Mouse (Mus musculus) cerebellum, adult 2 months (tissue): ENCODE results near the gene Tlk2. TPM values are rescaled to one million over a fixed set of nuclear protein-coding genes. Genes with fewer than 3 reads are reported as not detected.

Experiments used
- DNase-seq, 2 experiments: peaks; one replicate each; pipeline ENCODE4 v3.0.0; 2021
- H3K27ac ChIP-seq: fragments of 200-500 bp; 2 replicates; pipeline ENCODE4 v1.5.1; 2012; ENCODE audit warnings: low read length, control low read depth, inconsistent platforms; ENCODE audit not compliant: insufficient read depth
- H3K27me3 ChIP-seq: fragments of 200-500 bp; 2 replicates; pipeline ENCODE4 v1.6.1; 2012; ENCODE audit warnings: inconsistent platforms, mild to moderate bottlenecking, low read length, moderate library complexity; ENCODE audit not compliant: control insufficient read depth, insufficient read depth
- H3K4me1 ChIP-seq: fragments of 200-500 bp; 2 replicates; pipeline ENCODE4 v1.6.1; 2011; ENCODE audit warnings: low read length; ENCODE audit not compliant: control insufficient read depth, insufficient read depth
- H3K4me3 ChIP-seq: fragments of 200-500 bp; replicated peaks from 2 replicates; pipeline ENCODE3; 2011; ENCODE audit warnings: mild to moderate bottlenecking, low read depth, low read length, control low read depth; ENCODE audit not compliant: insufficient read depth
- CTCF ChIP-seq: fragments of 200-500 bp; IDR thresholded peaks from 2 replicates; pipeline ENCODE4 v1.5.1; 2011; ENCODE audit warnings: low read depth, mild to moderate bottlenecking, control low read depth, low read length, moderate library complexity, borderline replicate concordance; ENCODE audit not compliant: insufficient read depth
- POLR2A ChIP-seq: fragments of 200-500 bp; IDR thresholded peaks from 2 replicates; pipeline ENCODE4 v1.6.1; 2011; ENCODE audit warnings: low read length, control low read depth, borderline replicate concordance; ENCODE audit not compliant: insufficient read depth
- WGBS: fragments of 180-500 bp; shearing (Covaris S2); methylation state at CpG from one replicate; pipeline ENCODE4 v1.1.7; 2018; 5-methylcytosine and 5-hydroxymethylcytosine counted together
- polyA plus RNA-seq: library from polyadenylated mRNA; depleted of rRNA; stranded (reverse); fragments of >200 nt; gene quantifications from 2 replicates; pipeline ENCODE4 v1.2.3, GENCODE M21; 2012

Tlk2 gene
- polyA plus RNA-seq, 1 experiment, result 44.6 TPM

DNA sequence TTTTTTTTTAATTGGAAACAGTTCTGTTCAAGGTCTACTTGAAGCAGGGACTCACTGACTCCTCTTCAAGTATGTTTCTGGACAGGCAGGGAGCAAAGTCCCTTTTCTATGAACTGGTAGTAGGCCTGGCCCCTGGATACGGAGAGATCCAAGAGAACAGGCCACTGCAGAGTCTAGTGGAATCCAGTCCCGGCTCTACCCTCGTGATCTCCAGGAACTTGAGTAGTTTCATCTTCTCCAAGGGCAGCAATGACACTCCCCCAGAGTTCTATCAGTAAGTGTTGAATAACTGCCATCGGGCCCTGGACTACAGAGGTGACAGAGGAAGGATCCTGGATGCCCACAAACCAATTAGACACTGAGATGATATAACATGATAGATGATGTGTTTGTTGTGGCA lies 22.7 kb upstream of the Tlk2 start:
- no peak overlapping the region for H3K4me3 ChIP-seq
- WGBS, result 83% methylated on average over 4 of the region's 4 CpGs
- H3K27me3 ChIP-seq, result no peaks in the 10 kb centered on the region
- no peaks in the 10 kb centered on the region for H3K4me1 ChIP-seq
- no peak overlapping the region for H3K27ac ChIP-seq
- TF ChIP-seq POLR2A (no peak), CTCF (no peak)
- no peak for DNase-seq

DNA sequence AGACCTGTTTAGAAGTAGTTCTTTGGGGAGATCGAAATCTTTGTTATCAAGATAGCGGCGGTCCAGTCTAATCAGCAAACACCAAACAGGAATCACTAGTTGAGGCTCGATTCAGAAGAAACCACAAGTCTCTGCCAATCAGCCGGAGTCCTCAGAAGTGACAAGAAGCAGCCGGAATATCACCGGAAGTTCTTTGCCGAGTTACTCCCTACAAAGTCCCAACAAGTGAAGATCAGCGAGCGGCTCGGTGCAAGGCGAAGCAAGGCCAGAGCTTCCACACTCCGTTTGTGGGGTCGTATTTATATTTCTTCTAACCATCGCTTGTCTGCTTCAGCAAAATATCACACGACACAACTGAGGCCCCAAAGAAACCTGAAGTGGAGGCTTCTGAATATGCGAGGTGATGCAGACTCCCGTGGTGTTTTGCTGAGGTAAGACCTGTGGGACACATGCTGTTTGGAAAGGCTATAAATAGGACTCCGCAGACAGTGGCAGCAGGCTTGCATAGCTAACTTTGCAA lies 21.8 kb upstream of the Tlk2 start:
- Histone ChIP-seq H3K4me1 (no peaks in the 10 kb centered on the region), H3K27ac (no peak overlapping the region), H3K27me3 (no peaks in the 10 kb centered on the region), H3K4me3 (no peak overlapping the region)
- 84% methylated on average over 19 of the region's 19 CpGs for WGBS
- no peak for DNase-seq
- TF ChIP-seq POLR2A (no peak), CTCF (no peak)

DNA sequence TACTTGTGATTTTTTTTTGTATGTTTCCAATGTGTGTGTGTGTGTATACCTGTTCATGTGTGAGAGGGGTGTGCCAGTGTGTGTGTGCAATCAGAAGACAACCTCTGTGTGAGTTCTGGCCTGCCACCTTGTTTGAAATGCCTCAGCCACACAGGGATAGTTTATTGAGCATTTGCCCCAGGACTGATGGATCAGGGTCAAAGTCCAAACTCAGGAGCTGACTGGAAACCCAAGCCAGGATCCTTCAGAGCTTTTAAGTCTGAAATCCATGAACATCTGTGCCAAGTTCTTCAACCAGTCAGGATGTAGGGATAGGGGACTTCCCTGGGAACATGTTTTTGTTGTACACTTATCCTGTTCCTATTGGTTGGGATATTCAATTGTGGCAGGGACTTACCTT lies 20.6 kb upstream of the Tlk2 start:
- no peak for TF ChIP-seq POLR2A
- TF ChIP-seq CTCF, result no peak
- Histone ChIP-seq H3K27me3 (no peaks in the 10 kb centered on the region), H3K4me1 (no peaks in the 10 kb centered on the region), H3K4me3 (no peak overlapping the region), H3K27ac (no peak overlapping the region)
- DNase-seq, result no peak

DNA sequence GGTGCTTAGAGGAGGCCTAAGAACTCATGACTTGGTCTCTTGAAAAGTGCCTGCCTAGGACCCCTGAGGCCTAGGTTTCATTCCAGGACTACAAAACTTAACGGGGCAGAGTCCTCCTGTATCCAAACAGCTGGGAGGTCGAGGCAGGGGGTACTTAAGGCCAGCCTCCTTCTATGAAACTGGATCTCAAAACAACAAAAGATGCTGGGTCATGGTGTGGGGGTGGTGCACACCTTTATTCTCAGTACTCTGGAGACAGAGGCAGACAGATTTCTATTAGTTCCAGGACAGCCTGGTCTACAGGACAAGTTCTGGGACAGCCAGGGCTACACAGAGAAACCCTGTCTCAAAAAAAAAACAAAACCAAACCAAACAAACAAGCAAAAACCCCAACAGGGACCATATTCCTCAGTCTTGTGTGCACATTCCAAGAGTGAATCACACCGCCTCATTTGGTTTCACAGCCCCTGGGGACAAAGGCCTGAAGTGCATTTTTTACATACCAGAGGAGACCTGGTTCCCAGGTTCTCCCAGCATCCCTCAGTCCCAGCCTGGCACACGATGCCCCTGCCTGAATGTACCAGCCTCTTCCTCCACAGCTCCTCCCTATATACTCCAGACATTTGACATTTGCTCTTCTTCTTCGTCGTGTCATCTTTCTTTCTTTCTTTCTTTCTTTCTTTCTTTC lies 18.8 kb upstream of the Tlk2 start:
- Histone ChIP-seq H3K4me3 (no peak overlapping the region), H3K4me1 (no peaks in the 10 kb centered on the region), H3K27ac (no peak overlapping the region), H3K27me3 (no peaks in the 10 kb centered on the region)
- 57% methylated on average over 6 of the region's 6 CpGs for WGBS
- no peak for TF ChIP-seq CTCF
- no peak for TF ChIP-seq POLR2A
- DNase-seq, result no peak

DNA sequence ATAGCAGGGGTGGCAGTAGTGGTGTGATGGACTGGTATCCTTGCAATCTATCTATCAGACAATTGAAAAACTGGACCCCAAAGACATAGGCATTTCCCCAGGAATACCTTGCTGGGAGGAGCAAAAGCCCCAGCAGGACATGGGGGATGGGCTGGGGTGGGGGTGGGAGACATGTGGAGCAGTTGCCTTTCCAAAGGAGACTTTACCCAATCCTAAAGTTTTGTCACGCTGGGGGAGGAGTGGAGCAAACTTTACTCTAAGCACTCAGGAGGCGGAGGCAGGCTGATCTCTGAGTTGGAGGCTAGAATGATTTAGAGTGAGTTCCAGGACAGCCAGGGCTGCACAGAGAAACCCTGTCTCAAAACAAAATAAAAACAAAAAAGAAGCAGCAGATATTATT lies 17.2 kb upstream of the Tlk2 start:
- TF ChIP-seq POLR2A, result no peak
- TF ChIP-seq CTCF, result no peak
- WGBS, result 93% methylated on average over 2 of the region's 2 CpGs
- no peak overlapping the region for H3K4me3 ChIP-seq
- H3K27ac ChIP-seq, result no peak overlapping the region
- no peaks in the 10 kb centered on the region for H3K27me3 ChIP-seq
- no peak for DNase-seq
- H3K4me1 ChIP-seq, result no peaks in the 10 kb centered on the region

DNA sequence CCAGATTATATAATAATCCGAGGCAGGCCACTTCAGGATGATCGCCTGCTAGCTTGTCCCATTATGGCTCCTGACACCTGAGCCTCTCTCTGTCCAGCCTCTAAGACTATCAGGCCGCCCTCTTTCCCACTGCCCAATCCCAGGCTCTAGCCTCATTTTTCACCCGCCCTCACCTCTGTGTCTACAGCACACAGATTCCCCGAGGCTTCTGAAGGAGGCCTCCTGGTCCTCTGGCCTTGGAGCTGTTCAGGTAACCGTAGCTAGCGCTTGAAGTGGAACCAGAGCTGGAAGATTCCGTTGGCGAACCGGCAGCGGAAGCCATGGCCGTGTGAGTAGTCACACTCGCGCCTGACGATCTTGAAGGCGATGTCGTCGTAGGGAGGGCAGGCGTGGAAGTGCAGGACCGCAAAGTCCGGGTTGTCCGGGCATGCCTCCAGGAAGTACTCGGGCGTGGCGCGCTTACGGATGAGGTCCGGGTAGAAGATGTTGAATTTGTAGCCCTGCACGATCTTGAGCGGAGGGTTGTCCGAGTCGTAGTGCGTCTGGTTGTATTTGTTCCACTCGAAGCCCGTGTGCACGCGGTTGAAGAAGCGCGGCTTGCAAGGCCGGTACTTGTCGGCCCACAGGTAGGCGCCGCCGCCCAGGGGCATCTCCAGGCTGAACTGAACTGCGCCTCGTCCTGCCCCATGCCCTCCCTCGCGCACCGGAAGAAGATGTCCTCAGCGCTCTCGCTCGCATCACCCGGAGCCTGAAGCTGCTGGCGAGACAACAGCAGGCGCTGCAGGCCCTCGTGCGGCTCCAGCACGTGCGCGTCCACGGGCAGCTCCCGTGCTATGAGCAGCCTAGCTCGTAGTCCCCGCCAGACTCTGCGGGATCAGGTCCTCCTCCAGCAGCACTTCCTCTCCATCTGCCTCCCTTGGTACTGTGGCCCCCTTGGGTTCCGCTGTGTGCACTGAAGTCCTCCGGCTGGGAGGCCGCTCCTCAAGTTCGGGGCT lies 13.8 kb upstream of the Tlk2 start:
- DNase-seq, result no peak
- H3K4me1 ChIP-seq, result no peaks in the 10 kb centered on the region
- H3K27me3 ChIP-seq, result no peaks in the 10 kb centered on the region
- no peak for TF ChIP-seq POLR2A
- no peak for TF ChIP-seq CTCF
- H3K27ac ChIP-seq, result no peak overlapping the region
- 86% methylated on average over 69 of the region's 69 CpGs for WGBS
- H3K4me3 ChIP-seq, result no peak overlapping the region

DNA sequence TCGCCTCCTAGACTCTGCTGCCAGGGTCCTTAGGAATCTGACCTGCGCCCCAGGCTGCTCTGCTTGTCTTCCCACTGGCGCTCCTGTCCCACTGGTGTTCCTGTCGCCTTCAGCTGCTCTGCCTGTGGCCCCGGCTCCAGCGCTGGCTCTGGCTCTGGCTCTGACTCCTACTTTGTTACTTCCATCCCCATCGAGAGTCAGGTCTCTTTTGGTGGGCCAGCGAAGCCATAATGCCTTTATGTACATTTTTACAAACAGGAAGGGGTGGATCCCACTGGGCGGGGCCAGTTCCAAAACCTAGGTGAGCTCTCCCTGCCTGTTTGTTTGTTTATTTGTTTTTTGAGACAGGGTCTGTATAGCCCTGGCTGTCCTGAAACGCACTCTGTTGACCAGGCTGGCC lies 11.8 kb upstream of the Tlk2 start:
- 89% methylated on average over 10 of the region's 10 CpGs for WGBS
- H3K4me1 ChIP-seq, result no peaks in the 10 kb centered on the region
- no peak overlapping the region for H3K4me3 ChIP-seq
- no peak for DNase-seq
- H3K27ac ChIP-seq, result no peak overlapping the region
- no peaks in the 10 kb centered on the region for H3K27me3 ChIP-seq
- TF ChIP-seq POLR2A (no peak), CTCF (no peak)
